Comparison of ENCODE assay signal across 13 mouse cellular contexts in genomic region chr2:145613705-145614104, GRCm38 (mm10).
DNase-seq lines count a peak whose midpoint lies in the region; ATAC-seq and TF ChIP-seq lines count a peak whose summit lies in the region.
"Had no signal": no experiment of that assay in that cellular context is flagged by ENCODE, and none has a peak within 500 bp of the region (broad histone marks: within the 10 kb centered on the region; RNA-seq: fewer than 3 reads in every experiment).

No protein-coding gene starts in this region.

- H3K4me1 ChIP-seq in midbrain, embryonic 14.5 days (ENCODE audit: control insufficient read depth, insufficient read depth, low read length) = no peaks in the 10 kb centered on the region
- 0 out of 2 replicates have a peak, but pooled peaks cover 2% of the 10 kb centered on the region for H3K4me1 ChIP-seq in liver, postnatal 0 days (ENCODE audit: insufficient read depth)
- H3K4me1 ChIP-seq: embryonic facial prominence, embryonic 15.5 days; stomach, embryonic 15.5 days had no signal

- no peak for TF ChIP-seq CTCF in brain, embryonic 14.5 days (IDR thresholded peaks at IDR 0.05; ENCODE audit: borderline replicate concordance, extremely low read depth, insufficient read depth, insufficient read length)
- TF ChIP-seq CTCF in liver, postnatal 0 days (IDR thresholded peaks at IDR 0.05; ENCODE audit: low read depth) = no peak

- H3K27ac ChIP-seq in midbrain, embryonic 14.5 days (replicated peaks; ENCODE audit: low read depth, low read length) = no peak overlapping the region
- no peak overlapping the region for H3K27ac ChIP-seq in liver, postnatal 0 days (ENCODE audit: low read depth)
- H3K27ac ChIP-seq: embryonic facial prominence, embryonic 15.5 days; left cerebral cortex, adult 2 months; stomach, embryonic 15.5 days had no signal

- no peak overlapping the region for H3K9ac ChIP-seq in midbrain, embryonic 14.5 days (replicated peaks; ENCODE audit: low read length)
- H3K9ac ChIP-seq in liver, postnatal 0 days (replicated peaks) = no peak overlapping the region
- H3K9ac ChIP-seq: embryonic facial prominence, embryonic 15.5 days; forebrain, postnatal 0 days; stomach, embryonic 15.5 days had no signal

- no peaks in the 10 kb centered on the region for H3K9me3 ChIP-seq in midbrain, embryonic 14.5 days (ENCODE audit: control insufficient read depth, low read length)
- no peaks in the 10 kb centered on the region for H3K9me3 ChIP-seq in liver, postnatal 0 days (ENCODE audit: low read length)
- H3K9me3 ChIP-seq: embryonic facial prominence, embryonic 15.5 days; stomach, embryonic 15.5 days had no signal

- peak; percentile 62; the same call in 1 of the 2 replicates for ATAC-seq in midbrain, embryonic 14.5 days (ENCODE audit: low FRiP score, low TSS enrichment)
- ATAC-seq in liver, postnatal 0 days = no peak
- ATAC-seq: forebrain, postnatal 0 days; lung, postnatal 0 days had no signal

- 64% methylated on average over 8 of the region's 8 CpGs for WGBS in midbrain, embryonic 14.5 days
- WGBS in liver, postnatal 0 days (ENCODE audit: insufficient replicate concordance) = 84% methylated on average over 8 of the region's 8 CpGs

- TF ChIP-seq EP300 in liver, postnatal 0 days (IDR thresholded peaks at IDR 0.05; ENCODE audit: low read depth) = no peak

- intact Hi-C loops in gastrocnemius, postnatal 14 days (cut with DNase I; ENCODE audit: low total_unique reads) = no loop called here

- H3K27me3 ChIP-seq in midbrain, embryonic 14.5 days (ENCODE audit: control insufficient read depth, insufficient read depth, low read length) = no peaks in the 10 kb centered on the region
- H3K27me3 ChIP-seq in liver, postnatal 0 days (ENCODE audit: insufficient read depth, low read length) = no peaks in the 10 kb centered on the region
- H3K27me3 ChIP-seq: embryonic facial prominence, embryonic 15.5 days; stomach, embryonic 15.5 days had no signal

- no peak overlapping the region for H3K4me2 ChIP-seq in midbrain, embryonic 14.5 days (ENCODE audit: low read length)
- no peak overlapping the region for H3K4me2 ChIP-seq in liver, postnatal 0 days (ENCODE audit: low read depth, low read length)
- H3K4me2 ChIP-seq: embryonic facial prominence, embryonic 15.5 days; stomach, embryonic 15.5 days had no signal

- DNase-seq in kidney, adult 11 months = peak; percentile 31
- no peak for DNase-seq in kidney, postnatal 10 days
- DNase-seq in brain, embryonic 14.5 days (ENCODE audit: low read depth) = peak; percentile 38
- peak; percentile 26 for DNase-seq in kidney, adult 9 months
- DNase-seq in midbrain, embryonic 14.5 days = peak; percentile 56
- no peak for DNase-seq in gastrocnemius, postnatal 14 days
- DNase-seq in liver, postnatal 0 days = no peak
- DNase-seq: forebrain, postnatal 0 days; liver had no signal

- no peak for TF ChIP-seq POLR2A in brain, embryonic 14.5 days (IDR thresholded peaks at IDR 0.05; ENCODE audit: borderline replicate concordance, extremely low read depth, insufficient read depth, insufficient read length, poor library complexity, severe bottlenecking)

- no peak overlapping the region for H3K4me3 ChIP-seq in midbrain, embryonic 14.5 days (replicated peaks; ENCODE audit: low read depth, low read length)
- no peak overlapping the region for H3K4me3 ChIP-seq in liver, postnatal 0 days (ENCODE audit: low read depth, low read length)
- H3K4me3 ChIP-seq: embryonic facial prominence, embryonic 15.5 days; left cerebral cortex, adult 2 months; stomach, embryonic 15.5 days had no signal

- H3K36me3 ChIP-seq in midbrain, embryonic 14.5 days (ENCODE audit: control insufficient read depth, insufficient read depth, low read length) = no peaks in the 10 kb centered on the region
- H3K36me3 ChIP-seq in liver, postnatal 0 days (replicated peaks; ENCODE audit: insufficient read depth, low read length) = no peaks in the 10 kb centered on the region
- H3K36me3 ChIP-seq: embryonic facial prominence, embryonic 15.5 days; stomach, embryonic 15.5 days had no signal

Comparison
In these comparisons a context has a peak if more than half of its experiments do, and no peak if none do; other contexts are left out.
1. DNase-seq: peak in kidney, adult 11 months (single experiment), brain, embryonic 14.5 days (single experiment), kidney, adult 9 months (single experiment) and midbrain, embryonic 14.5 days (single experiment); none in kidney, postnatal 10 days (single experiment), gastrocnemius, postnatal 14 days (single experiment) and liver, postnatal 0 days (single experiment).